Mouse (Mus musculus): Measurements from ENCODE around the gene Pfkfb4.

The Pfkfb4 gene

DNA sequence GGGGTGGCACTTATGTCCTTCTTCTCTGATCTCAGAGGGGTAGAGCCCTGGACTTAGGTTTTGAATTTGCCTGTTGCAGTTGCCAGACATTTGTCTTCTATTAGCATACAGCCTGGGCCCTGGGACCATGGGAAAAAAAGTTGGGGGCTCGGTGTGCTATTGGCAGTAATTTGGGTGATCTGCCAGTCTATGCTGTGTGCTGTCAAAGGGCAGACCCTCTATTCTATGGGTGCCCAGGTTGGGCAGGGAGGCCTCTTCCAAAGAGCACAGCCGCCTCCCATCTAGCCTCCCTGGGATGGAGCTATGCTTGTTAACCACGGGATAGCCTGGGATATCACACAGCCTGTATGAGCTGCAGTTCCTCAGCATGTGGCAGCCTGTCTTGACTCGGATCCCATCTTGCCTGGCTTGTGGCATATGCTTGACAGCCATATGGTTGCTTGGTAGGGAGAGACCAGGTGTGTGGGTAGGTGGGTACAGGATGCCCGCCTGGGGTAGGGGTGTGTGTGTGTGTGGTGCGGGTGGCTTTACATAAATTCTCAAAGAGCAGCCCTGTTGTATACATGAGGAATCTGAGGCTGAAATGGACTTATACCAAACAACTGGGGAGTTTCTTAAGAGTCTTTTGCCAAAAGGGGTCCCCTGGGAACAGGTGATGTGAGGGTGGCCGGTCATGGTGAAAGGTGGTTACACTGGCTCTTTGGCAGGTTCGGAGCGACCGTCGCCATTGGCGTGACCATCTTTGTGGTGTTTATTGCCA, 63.9 kb downstream of the Pfkfb4 start:
- in situ Hi-C loops (cut with MboI; ENCODE audit: unreplicated experiment in 2 of 2) = no loop called here

DNA sequence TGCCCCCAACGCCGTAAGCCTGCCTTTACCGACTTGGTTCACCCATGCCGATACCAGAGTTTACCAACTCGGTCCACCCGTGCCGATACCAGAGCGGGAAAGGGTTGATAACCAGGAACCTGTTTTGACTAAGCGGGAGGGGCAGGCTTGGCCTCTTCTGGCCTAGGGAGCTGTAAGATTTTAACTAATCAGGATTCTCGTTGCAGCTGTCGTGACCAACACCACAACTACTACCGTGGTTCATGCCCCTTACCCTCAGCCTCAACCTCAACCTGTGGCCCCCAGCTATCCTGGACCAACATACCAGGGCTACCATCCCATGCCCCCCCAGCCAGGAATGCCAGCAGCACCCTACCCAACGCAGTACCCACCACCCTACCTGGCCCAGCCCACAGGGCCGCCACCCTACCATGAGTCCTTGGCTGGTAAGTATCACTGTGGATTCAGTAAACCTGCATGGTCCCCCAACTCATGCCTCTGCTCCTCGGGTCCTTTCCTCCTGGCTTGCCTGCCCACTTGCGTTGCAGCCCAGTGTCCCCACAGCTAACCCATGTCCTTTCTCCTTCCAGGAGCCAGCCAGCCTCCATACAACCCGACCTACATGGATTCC, 64.6 kb downstream of the Pfkfb4 start:
- in situ Hi-C loops (cut with MboI; ENCODE audit: unreplicated experiment in 2 of 2) = no loop called here

DNA sequence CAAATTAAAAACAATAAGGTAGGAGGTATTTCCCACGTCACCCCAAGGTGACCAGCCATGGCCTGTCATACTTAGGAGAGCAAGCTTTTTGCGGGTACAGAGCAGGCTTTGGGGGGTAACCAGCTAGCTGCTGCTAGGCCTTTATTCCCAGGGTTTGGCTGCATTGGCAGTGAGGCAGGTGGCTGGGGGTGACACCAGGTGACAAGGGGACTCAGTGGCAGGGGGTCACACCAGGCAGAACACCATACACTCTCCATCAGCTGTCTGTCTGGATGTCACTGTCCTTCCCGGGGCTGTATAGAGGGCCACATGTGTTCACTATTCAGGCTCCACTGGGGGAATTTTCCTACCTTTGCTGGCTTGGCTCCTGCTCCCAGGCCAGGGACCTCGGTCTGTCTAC, 65.3 kb downstream of the Pfkfb4 start:
- in situ Hi-C loops (cut with MboI; ENCODE audit: unreplicated experiment in 2 of 2) = no loop called here

DNA sequence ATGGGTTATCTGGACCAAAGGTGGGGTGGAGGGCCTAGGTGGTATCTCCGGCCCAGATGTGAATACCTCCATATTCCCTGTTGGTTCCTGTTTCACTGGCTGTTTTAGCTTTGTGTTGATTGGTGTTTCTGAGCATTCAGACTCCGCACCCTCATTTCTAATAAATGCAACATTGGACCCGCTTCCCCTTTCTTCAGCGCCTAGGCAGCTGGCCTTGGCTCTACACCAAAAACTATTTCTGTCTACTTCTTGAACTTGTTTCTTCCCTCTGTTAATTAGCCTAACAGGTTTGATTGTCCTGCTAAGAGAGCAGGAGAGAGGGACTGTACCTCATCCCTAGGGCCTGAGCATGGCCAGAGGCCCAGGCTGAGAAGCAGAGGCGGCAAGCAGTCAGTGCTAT, 66.0 kb downstream of the Pfkfb4 start:
- in situ Hi-C loops (cut with MboI; ENCODE audit: unreplicated experiment in 2 of 2) = no loop called here

DNA sequence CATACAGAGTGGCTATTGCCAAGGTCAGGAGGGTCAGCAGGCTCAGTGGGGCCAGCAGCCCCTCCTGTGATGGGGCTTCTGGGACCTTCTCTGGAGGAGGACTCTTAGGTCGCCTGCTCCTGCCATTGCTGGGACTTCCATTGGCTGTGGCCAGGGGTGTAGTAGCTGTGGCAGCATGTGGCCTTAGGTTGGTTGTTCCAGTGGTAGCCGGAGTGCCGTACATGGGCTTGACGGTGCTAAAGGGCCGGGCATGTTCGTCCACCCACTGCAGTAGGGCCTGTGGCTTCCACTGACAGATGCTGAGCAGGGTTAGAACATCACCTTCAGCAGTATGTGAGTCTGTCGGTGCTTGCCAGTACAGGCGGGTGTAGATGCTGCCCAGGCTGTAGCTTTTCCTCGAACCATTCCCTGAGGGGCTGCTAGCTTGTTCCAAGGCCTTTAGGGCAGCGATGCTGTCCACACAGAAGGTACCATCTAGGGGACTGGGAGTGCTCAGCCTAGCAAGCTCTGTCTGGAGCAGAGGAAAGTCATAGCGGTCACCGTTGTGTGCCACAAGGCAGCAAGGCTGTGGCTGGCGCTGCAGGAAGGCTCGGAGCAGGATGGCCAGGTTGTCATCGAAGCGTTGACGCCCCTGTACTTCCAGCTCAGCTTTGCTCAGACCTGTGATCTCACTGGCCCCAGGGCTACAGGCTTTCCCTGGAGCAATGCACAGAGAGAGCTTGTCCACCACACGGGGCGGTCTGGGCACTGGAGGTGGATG, 66.6 kb downstream of the Pfkfb4 start:
- in situ Hi-C loops (cut with MboI; ENCODE audit: unreplicated experiment in 2 of 2) = no loop called here

DNA sequence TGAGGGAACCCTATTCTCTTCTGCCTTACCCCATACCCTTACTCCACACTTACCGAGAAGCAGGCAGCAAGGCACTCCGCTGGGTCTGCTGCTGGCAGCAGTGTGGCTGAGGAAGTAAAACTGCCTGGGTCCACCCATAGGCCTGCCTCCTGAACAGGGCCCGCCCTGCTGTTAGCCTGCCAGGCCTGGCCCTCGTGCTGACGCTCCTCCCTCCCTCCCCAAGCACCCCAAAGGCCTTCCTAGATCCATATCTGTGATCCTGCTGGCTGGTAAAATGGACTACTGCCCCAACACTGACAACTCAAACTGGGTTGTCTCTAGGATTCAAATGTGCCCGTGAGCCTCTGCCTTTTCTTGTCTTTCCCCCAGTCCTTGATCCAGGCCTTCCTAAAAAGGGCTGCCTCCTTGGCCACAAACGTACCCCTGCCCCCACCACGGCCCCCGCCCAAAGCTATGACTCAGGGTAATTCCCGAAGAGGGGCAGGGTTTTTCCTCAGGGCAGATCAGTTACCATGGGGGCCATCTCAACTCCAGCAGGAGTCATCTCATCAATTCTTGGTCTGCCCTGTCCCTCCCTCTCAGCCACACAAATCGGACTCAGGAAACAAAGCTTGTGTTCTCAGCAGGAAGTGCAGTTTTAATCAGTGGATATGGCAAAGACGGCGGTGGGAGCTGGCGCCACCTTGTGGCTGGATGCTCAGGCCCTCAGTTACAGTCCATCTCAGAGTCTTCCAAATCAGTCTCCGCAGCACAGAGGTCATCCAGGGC, 67.7 kb downstream of the Pfkfb4 start, which contains the start of gene Trex1:
Trex1 (minus strand) TSS at position 599 of the 768 bp plus-strand sequence.
- in situ Hi-C loops (cut with MboI; ENCODE audit: unreplicated experiment in 2 of 2) = no loop called here

DNA sequence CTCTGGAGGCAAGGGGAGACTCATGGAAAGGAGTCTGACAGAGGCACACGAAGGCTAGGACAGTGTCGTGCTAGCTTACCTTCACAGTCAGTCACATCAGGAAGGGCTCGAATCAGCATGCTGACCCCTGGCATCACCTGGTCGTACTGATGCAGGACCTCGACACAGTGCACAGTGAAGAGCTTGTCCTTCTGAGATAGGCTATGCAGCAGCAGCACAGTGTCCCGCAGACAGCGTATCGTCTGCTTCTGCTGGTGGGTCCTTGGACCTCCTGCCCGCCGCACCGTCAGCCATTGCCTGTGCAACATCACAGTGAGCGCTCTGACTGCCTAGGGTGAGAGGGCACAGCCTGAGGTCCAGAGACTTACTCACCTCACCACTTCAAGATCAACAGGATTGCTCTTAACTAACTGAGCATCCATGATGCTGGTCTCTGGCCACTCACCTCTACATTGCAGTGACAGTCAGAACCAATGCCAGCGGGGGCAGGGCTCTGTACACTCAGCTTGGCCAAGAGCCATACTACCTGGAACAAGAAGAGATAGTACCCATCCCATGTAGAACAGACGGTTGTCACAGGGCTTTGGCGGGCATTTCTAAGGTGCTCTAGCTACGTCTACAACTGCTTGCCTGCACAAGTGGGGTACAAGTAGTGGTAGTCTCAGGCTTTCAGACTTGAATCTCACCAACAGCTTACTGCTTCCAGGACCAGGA, 68.8 kb downstream of the Pfkfb4 start:
- in situ Hi-C loops (cut with MboI; ENCODE audit: unreplicated experiment in 2 of 2) = loop anchor here in 1 of 2 experiments (5.0 kb wide), 1 partner anchor 58 kb away; no protein-coding TSS in a partner anchor

DNA sequence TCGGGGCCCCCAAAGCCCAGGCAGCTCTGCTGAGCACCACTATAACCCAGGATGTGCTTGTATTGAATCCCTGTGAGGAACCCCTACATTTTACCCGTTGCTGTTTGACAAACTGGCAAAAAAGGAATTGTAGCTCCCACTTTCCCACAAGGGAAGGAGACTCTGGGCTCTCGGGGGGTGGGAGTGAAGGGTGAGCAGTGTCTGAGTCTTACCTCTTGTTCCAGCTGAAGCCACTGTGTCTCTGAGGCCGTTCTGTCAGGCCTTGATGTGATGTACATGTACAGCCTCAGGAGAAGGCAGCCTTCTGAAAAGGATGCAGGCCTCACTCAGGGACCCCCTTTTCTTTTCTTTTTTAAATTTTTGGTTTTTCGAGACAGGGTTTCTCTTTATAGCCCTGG, 69.3 kb downstream of the Pfkfb4 start:
- in situ Hi-C loops (cut with MboI; ENCODE audit: unreplicated experiment in 2 of 2) = loop anchor here in 1 of 2 experiments (5.0 kb wide), 1 partner anchor 59 kb away; no protein-coding TSS in a partner anchor

DNA sequence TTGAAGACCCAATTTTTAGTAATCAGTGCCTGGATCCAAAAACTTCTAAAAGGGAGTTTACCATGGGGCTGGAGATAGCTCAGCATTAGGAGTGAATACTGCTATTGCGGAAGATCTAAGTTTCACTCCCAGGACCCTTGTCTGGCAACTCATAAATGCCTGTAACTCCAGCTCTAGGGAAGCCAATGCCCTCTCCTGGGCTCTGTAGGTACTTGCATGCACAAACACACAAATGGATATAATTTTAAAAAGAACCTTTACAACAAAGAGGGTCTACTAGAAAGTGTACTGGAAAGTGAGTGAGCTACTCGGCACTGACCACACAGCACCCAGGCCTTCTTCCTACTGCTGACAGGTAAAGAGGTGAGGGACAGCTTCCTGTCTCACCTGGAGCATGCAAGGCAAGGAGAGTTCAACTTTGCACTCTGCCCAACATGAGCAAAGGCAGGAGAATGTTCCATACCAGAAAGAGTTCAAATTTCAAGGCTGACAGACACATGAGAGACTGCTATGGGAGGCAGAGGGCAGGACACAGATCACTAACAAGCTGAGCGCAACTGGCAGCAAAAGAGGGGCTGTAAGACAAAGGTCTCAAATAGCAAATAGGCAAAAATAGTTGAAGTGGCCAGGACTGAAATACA, 76.6 kb downstream of the Pfkfb4 start:
- in situ Hi-C loops (cut with MboI; ENCODE audit: unreplicated experiment in 2 of 2) = no loop called here

DNA sequence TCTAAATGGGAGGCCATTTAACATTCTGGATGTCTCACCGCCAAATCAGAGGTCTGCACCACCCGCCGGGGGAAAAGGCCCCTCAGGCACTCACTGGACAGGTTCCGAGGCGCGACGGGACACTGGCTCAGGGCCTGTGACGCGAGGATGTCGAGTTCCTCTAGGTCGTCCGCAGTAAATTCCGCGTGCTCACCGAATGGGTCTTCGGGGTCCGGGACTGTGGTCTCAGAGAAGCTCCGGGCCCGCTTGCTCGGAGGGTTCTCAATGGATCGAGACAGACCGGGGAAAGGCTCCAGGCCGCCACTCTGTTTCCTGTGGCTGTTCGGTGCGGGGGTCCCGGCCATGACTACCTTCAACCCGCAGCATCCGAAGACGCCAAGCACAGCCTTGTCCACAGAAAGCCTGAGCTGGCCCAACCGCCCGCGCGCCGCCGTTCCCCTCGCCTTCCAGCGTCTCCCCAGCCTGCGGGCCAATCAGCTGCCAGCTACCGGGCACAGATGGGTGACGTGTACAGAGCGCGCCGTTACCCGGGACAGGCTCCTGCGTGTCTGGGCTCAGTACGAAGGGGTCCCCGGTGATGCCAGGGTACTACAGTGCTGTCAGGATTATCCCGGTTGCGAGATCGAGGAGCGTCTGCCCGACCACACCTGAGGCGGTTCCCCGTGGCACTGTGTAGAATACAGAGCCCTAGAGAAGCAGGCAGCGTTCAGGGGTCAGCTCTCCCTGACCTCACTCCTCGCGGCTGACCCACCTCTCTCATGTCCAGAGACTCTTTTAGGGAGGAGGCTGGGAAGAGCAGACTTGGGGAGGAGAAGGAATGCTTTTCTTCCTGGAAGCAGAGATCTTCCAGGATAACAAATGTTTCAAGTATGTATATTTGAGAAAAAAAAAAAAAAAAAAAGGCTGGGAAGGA, 82.3 kb downstream of the Pfkfb4 start, which contains the start of gene Atrip:
Atrip (minus strand) TSS at position 464 of the 913 bp plus-strand sequence.
- in situ Hi-C loops (cut with MboI; ENCODE audit: unreplicated experiment in 2 of 2) = no loop called here

DNA sequence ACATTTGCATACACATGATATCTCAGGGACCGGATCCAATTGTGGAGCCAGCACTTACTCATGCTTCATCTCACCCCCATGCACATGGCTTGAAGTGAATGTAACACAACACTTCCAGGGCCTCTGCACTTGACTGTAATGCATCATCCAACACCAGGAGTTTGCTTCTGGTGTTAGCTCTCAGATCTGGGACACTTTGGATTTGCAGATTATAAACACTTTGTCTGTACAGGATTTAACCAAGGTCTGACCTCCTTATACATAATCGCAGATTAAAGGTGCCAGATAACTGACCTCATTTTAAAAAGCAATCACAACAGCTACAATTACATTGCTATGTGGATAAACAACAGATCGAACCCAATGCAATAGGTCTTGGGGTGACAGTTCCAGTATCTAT, 88.9 kb downstream of the Pfkfb4 start:
- in situ Hi-C loops (cut with MboI; ENCODE audit: unreplicated experiment in 2 of 2) = loop anchor here in 1 of 2 experiments (25.0 kb wide), 1 partner anchor 1543 kb away; the partner anchor contains the start of genes Cyb561d2, Nprl2, Tmem115 and Zmynd10

DNA sequence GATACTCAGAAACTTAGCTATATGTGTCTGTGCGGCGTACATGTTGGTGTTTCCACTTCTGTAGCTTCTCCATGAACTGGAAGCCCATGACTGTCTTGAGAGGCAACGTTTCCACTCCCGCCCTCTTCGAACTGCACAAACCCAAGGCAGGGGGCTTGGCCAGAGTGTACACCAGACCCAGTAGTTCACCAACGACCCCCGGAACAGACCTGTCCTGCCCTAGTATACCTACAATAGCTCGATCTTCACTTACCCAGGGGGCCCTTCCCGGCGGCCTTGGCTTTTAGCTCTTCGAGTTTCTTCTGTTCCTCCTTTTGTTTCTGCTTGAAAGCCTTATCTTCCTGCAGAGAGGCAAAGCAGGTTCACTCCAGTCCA, 90.2 kb downstream of the Pfkfb4 start:
- in situ Hi-C loops (cut with MboI; ENCODE audit: unreplicated experiment in 2 of 2) = loop anchor here in 1 of 2 experiments (25.0 kb wide), 1 partner anchor 1544 kb away; the partner anchor contains the start of genes Cyb561d2, Nprl2, Tmem115 and Zmynd10

All from v-Abl transformed pro-B cells (cell line).